Mouse (Mus musculus) lung, postnatal 0 days (tissue): ENCODE results near the gene Zfp281. TPM values are rescaled to one million over a fixed set of nuclear protein-coding genes. Genes with fewer than 3 reads are reported as not detected.

ENCODE experiments used
- ATAC-seq: fragments of 200-750 bp; cut with Nextera tagmentation; 2 replicates; pipeline ENCODE4 v1.8.0; 2017; ENCODE audit warnings: moderate library complexity
- DNase-seq: peaks from one replicate; pipeline ENCODE4 v3.0.0-alpha.2; 2016; ENCODE audit warnings: low spot score
- H3K27ac ChIP-seq: fragments of 300-500 bp; sonication (generic); 2 replicates; pipeline ENCODE4 v1.5.1; 2014; ENCODE audit warnings: antibody characterized with exemption, mild to moderate bottlenecking, low read length, mixed read lengths
- H3K27me3 ChIP-seq: fragments of 300-500 bp; sonication (generic); replicated peaks from 2 replicates; pipeline ENCODE4 v1.6.1; 2014; ENCODE audit warnings: low read length, mixed read lengths; ENCODE audit not compliant: insufficient read depth
- H3K36me3 ChIP-seq: fragments of 300-500 bp; sonication (generic); 2 replicates; pipeline ENCODE4 v1.6.1; 2014; ENCODE audit warnings: low read length, mixed read lengths; ENCODE audit not compliant: insufficient read depth
- H3K4me1 ChIP-seq: fragments of 300-500 bp; sonication (generic); 2 replicates; pipeline ENCODE4 v1.6.1; 2014; ENCODE audit warnings: antibody characterized with exemption, low read depth, low read length, mixed read lengths; ENCODE audit not compliant: insufficient read depth
- H3K4me2 ChIP-seq: fragments of 300-500 bp; sonication (generic); replicated peaks from 2 replicates; pipeline ENCODE4 v1.6.1; 2014; ENCODE audit warnings: low read depth, mild to moderate bottlenecking, low read length, moderate library complexity, mixed read lengths
- H3K4me3 ChIP-seq: fragments of 300-500 bp; sonication (generic); 2 replicates; pipeline ENCODE4 v1.5.1; 2014; ENCODE audit warnings: low read depth, low read length
- H3K9ac ChIP-seq: fragments of 300-500 bp; sonication (generic); replicated peaks from 2 replicates; pipeline ENCODE4 v1.6.1; 2014; ENCODE audit warnings: low read depth, mild to moderate bottlenecking
- H3K9me3 ChIP-seq: fragments of 300-500 bp; sonication (generic); 2 replicates; pipeline ENCODE4 v1.6.1; 2016; ENCODE audit warnings: low read length, mixed read lengths
- CTCF ChIP-seq: IDR thresholded peaks from 2 replicates; pipeline ENCODE4 v1.5.1; 2016; ENCODE audit warnings: antibody characterized with exemption, mild to moderate bottlenecking
- EP300 ChIP-seq: IDR thresholded peaks from 2 replicates; pipeline ENCODE4 v1.6.1; 2016; ENCODE audit warnings: antibody characterized with exemption, mild to moderate bottlenecking, control low read depth
- WGBS: fragments of 180-500 bp; shearing (Covaris S2); extraction: QIAGEN DNeasy Blood & Tissue Kit; methylation state at CpG from one replicate; pipeline ENCODE4 v1.1.7; 2014; 5-methylcytosine and 5-hydroxymethylcytosine counted together
- polyA plus RNA-seq: library from polyadenylated mRNA; unstranded; fragments of >200 nt; fragmentation: Nextera tagmentation; extraction: Ambion mirVana; gene quantifications from 2 replicates; pipeline ENCODE4 v1.2.1, GENCODE M21; 2015

Zfp281 gene
- polyA plus RNA-seq, 1 experiment from 2014 or later, result 15.3 TPM

DNA sequence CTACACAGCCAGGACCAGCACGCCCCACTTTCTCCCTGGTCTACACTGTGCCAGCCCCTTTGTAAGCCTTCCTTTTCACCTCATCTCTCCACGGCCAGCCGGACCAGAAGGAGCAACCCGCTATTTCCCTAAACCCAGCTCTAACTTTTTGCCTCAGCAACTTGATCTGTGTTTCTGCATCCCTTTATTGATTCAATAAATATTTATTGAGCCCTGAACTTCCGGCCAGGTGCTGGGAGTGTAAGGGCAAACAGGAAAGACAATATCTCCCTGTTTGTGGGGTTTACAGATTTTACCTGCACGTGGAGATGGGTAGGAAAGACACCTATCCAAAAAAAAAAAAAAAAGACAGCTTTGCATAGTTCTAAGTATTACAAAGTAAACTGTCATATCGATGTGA lies 45.2 kb downstream of the Zfp281 start:
- ATAC-seq, result no peak
- H3K4me1 ChIP-seq, result no peaks in the 10 kb centered on the region; the same call in 1 of the 2 replicates
- H3K4me2 ChIP-seq, result no peak overlapping the region
- no peak overlapping the region for H3K27ac ChIP-seq
- H3K9ac ChIP-seq, result no peak overlapping the region
- 55% methylated on average over 7 of the region's 7 CpGs for WGBS
- DNase-seq, result no peak
- H3K4me3 ChIP-seq, result no peak overlapping the region
- no peaks in the 10 kb centered on the region for H3K9me3 ChIP-seq
- no peak for TF ChIP-seq CTCF
- no peak for TF ChIP-seq EP300
- H3K27me3 ChIP-seq, result no peaks in the 10 kb centered on the region
- no peaks in the 10 kb centered on the region for H3K36me3 ChIP-seq

DNA sequence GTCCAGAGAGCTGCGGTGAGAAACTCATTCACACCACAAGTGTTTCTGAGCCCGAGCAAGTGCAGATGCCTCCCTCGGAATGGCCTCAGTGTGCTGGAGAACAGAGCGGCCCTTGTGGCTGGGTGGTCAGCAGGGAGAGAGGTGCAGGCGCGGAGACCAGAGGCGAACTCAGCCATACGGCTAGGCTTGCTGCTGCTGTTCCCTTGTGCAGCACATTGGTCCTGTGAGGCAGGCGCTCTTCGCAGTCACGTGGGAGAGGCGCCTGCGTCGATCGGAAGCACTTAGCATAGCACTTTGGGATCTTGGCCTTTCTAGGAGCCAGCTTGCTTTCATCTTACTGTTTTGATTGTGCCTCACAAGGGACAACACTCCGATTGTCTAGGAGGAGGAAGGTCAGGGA lies 45.7 kb downstream of the Zfp281 start:
- WGBS, result 38% methylated on average over 16 of the region's 16 CpGs
- peak; percentile 61 for ATAC-seq
- Histone ChIP-seq H3K27ac (no peak overlapping the region), H3K4me3 (no peak overlapping the region), H3K27me3 (no peaks in the 10 kb centered on the region), H3K4me2 (no peak overlapping the region), H3K9ac (no peak overlapping the region), H3K4me1 (no peaks in the 10 kb centered on the region; the same call in 1 of the 2 replicates), H3K36me3 (no peaks in the 10 kb centered on the region), H3K9me3 (no peaks in the 10 kb centered on the region)
- DNase-seq, result peak; percentile 29
- TF ChIP-seq EP300, result no peak
- no peak for TF ChIP-seq CTCF

DNA sequence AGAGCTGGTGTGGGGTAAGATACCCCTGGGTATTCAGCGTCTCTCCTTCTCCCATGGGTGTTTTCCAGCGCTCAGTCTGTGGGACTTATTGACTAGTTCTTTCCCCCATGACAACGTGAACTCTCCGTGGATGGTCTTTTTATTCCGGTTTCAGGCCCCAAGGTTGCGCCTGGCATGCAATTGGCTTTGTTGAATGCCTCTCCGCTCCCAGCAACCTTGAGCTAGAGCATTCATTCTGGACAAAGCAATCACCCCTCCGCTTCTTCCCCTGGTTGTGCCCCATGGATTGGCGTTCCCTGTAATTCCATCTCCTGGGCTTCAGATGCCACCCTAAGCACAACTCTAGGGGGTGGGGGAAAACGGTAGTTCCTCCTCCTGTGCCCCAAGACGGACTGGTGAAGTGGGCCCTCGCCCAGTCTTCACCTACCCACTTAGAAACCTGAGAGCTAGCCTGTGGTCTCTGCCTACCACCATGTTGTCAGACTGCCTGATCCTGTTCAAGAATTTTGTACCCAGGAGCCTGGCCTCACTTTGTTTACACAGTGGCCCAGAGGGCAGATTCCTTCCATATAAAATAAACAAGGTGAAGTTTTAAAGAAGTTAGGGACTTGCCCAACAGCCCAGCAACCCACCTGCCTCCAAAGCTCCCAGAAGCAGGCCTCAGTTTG lies 47.2 kb downstream of the Zfp281 start:
- DNase-seq (no peak), ATAC-seq (no peak)
- 84% methylated on average over 12 of the region's 12 CpGs for WGBS
- Histone ChIP-seq H3K9me3 (no peaks in the 10 kb centered on the region), H3K36me3 (no peaks in the 10 kb centered on the region), H3K27ac (no peak overlapping the region), H3K27me3 (no peaks in the 10 kb centered on the region), H3K4me1 (no peaks in the 10 kb centered on the region; the same call in 1 of the 2 replicates), H3K9ac (no peak overlapping the region), H3K4me3 (no peak overlapping the region), H3K4me2 (no peak overlapping the region)
- no peak for TF ChIP-seq CTCF
- no peak for TF ChIP-seq EP300

DNA sequence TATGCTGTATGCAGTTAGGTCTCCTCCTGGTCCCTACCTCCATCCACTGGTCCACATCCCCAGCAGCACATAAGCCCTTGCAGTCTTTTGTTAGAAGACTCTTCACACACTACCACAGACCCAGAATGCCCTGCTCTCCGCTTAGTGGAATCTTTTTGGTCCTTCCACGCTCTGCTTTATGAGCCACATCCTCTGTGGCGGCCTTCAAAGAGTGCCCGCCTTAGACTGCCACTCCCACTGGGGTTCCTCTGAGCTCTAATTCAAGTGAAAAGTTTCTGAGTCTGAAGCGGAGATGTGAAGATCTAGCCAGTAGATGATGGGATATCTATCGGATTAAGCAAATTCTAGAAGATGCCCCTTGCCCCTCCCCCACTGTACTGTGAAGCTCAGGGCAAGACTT lies 47.9 kb downstream of the Zfp281 start:
- Histone ChIP-seq H3K4me1 (no peaks in the 10 kb centered on the region; the same call in 1 of the 2 replicates), H3K9ac (no peak overlapping the region), H3K27me3 (no peaks in the 10 kb centered on the region), H3K9me3 (no peaks in the 10 kb centered on the region), H3K36me3 (no peaks in the 10 kb centered on the region), H3K4me2 (no peak overlapping the region), H3K27ac (no peak overlapping the region), H3K4me3 (no peak overlapping the region)
- WGBS, result 80% methylated on average over 6 of the region's 6 CpGs
- ATAC-seq (no peak), DNase-seq (no peak)
- TF ChIP-seq EP300 (no peak), CTCF (no peak)

DNA sequence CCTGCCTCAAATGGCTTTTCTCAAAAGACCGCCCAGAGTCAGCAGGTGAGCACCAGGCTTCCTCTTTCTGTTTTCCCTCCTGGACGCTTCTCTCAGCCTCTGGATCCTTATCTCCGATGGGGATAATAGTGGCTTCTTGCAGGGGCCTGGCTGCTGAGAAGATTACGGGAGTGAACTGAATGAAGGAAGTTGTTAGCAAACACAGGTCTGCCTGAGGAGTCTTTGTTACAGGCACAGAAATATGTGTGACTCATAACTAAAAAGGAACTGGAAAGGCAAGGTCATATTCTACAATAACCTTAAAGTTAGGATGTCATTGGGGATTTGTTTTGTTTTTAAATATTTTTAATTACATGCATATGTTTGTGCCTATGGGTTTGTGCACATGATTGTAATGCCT lies 48.6 kb downstream of the Zfp281 start:
- H3K9ac ChIP-seq, result no peak overlapping the region
- 46% methylated on average over 4 of the region's 4 CpGs for WGBS
- peak; percentile 56 for DNase-seq
- no peak overlapping the region for H3K27ac ChIP-seq
- no peak overlapping the region for H3K4me2 ChIP-seq
- no peak overlapping the region for H3K4me3 ChIP-seq
- H3K27me3 ChIP-seq, result no peaks in the 10 kb centered on the region
- no peak for ATAC-seq
- no peak for TF ChIP-seq EP300
- TF ChIP-seq CTCF, result no peak
- H3K4me1 ChIP-seq, result no peaks in the 10 kb centered on the region; the same call in 1 of the 2 replicates
- H3K9me3 ChIP-seq, result no peaks in the 10 kb centered on the region
- H3K36me3 ChIP-seq, result no peaks in the 10 kb centered on the region

DNA sequence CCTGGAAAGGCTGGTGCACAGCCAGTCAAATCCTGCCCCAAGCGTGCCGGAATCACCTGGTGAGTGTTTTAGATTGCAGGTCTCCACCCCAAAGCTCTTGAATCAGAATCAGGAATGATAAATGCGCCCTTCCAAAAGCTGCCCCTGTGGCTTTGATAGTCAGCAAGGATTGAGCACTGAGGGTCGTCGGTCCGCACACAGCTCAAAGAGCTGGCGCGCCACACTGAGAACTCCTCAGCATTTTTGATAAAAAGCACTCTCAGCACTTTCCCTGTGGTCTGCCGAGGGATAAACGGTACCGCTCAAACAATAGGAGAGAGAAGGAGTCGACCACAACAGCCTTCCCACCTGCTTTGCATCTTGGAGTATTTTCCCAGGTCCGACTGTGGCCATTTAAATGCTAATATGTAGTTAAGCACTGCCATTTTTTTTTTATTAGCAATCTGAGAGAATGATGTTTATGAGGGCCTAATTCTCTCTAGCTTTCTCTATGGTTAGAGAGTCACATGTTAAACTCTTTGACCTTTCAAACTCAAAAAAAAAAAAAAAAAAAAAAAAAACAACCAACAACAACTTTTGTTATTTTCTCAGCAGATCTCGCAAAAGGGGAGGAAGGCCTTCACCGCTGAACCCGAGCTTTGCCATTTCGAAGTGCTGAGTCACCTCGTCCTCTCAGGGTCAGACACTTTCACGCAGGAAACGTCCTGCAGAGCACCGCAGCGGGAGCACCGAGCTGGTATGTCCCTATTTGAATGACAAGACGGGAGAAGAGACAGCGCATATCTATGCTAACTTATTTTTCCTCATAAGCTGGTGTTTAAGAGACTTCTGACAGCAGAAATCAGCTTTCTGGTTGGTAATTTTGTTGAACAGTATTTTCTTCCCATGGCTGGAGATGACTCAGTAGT lies 50.1 kb downstream of the Zfp281 start:
- Histone ChIP-seq H3K4me1 (no peaks in the 10 kb centered on the region; the same call in 1 of the 2 replicates), H3K9me3 (no peaks in the 10 kb centered on the region), H3K27ac (no peak overlapping the region), H3K9ac (no peak overlapping the region), H3K27me3 (no peaks in the 10 kb centered on the region), H3K4me3 (no peak overlapping the region), H3K36me3 (no peaks in the 10 kb centered on the region), H3K4me2 (no peak overlapping the region)
- TF ChIP-seq CTCF (no peak), EP300 (no peak)
- 39% methylated on average over 25 of the region's 25 CpGs for WGBS
- no peak for DNase-seq
- ATAC-seq, result no peak
